8 mouse cellular contexts compared by ENCODE assay signal in the genomic region with DNA sequence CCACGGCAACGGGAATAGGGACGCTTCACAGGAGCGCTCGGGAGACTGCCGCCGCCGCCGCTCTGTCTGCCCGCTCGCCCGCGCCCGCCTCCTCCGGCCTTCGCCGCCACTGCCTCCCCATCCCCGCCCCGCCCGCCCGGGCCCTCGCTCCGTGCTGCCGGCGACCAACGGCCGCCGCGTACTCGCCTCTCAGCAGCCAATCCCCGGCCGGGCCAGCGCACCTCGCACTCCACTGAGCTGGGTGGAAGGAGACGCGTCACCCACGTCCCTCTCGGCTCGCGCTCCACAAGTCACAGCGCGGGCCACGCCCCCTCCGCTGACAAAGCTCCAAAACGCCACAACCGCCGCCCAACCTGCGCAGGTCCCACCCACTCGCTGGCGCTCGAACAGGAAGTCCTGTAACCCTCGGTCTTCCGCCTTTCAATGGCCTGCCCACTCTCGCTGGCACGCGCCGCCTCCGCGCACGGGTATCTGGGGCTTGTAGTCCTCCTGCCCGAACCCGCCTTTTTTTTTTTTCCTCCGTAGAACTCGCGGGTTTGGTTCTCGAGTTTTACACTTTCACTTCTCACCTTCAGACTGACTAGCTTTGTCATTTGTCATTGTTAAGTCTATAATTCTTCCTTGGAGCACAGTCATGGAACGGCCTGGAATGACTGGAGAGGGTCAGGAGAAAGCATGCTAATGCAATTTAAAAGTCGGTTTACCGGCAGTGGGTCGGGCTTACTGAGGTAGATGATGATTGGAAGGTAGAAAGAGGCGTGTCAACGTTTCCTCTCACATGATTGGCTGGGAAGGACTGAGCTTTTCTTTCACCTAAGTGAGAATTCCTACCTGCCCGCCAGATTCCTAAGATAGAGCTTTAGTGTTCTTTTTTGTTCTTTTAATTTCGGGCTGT. TPM values are rescaled to one million over a fixed set of nuclear protein-coding genes. Genes with fewer than 3 reads are reported as not detected.
DNase-seq lines count a peak whose midpoint lies in the region; ATAC-seq and TF ChIP-seq lines count a peak whose summit lies in the region.

TSS of gene Suco (minus strand) at position 130 of the 895 bp plus-strand sequence.

- DNase-seq in 3134 (ENCODE audit: extremely low read depth, insufficient read length, low spot score) = peak; percentile 100
- DNase-seq in adrenal gland, postnatal 36 days = peak; percentile 100
- DNase-seq in heart, adult 18-20 months = peak; percentile 99 to 100
- DNase-seq in kidney, adult 2 months = peak; percentile 100
- peak; percentile 99 for DNase-seq in spleen, adult 2 months (ENCODE audit: low read depth in 1 of 2, low spot score in 2 of 2)

- peak within 1 kb of the TSS; percentile 81 for H3K4me2 ChIP-seq in embryonic facial prominence, embryonic 13.5 days
- peak within 1 kb of the TSS; percentile 86 for H3K4me2 ChIP-seq in limb, embryonic 12.5 days
- H3K4me2 ChIP-seq in midbrain, embryonic 15.5 days = peak within 1 kb of the TSS; percentile 94

- peak within 1 kb of the TSS; percentile 95 for H3K9ac ChIP-seq in embryonic facial prominence, embryonic 13.5 days
- H3K9ac ChIP-seq in limb, embryonic 12.5 days (replicated peaks) = peak within 1 kb of the TSS; percentile 83
- H3K9ac ChIP-seq in midbrain, embryonic 15.5 days = peak within 1 kb of the TSS; percentile 93

- TF ChIP-seq POLR2A in kidney, adult 2 months (IDR thresholded peaks at IDR 0.05; ENCODE audit: low read depth, low read length) = peak; percentile 32
- TF ChIP-seq POLR2A in spleen, adult 2 months (IDR thresholded peaks at IDR 0.05; ENCODE audit: low read depth, low read length) = peak; percentile 34; the same call in 1 of the 2 replicates

- under 1% methylated on average over 68 of the region's 74 CpGs for WGBS in embryonic facial prominence, embryonic 13.5 days
- under 1% methylated on average over 74 of the region's 74 CpGs for WGBS in kidney, adult 2 months
- under 1% methylated on average over 59 of the region's 74 CpGs for WGBS in limb, embryonic 12.5 days
- under 1% methylated on average over 74 of the region's 74 CpGs for WGBS in midbrain, embryonic 15.5 days
- WGBS in spleen, adult 2 months = under 1% methylated on average over 72 of the region's 74 CpGs

- H3K36me3 ChIP-seq in embryonic facial prominence, embryonic 13.5 days = no peaks in the 10 kb centered on the region
- no peaks in the 10 kb centered on the region for H3K36me3 ChIP-seq in kidney, adult 2 months (ENCODE audit: control insufficient read depth, insufficient read depth, low read length)
- no peaks in the 10 kb centered on the region for H3K36me3 ChIP-seq in limb, embryonic 12.5 days
- no peaks in the 10 kb centered on the region for H3K36me3 ChIP-seq in midbrain, embryonic 15.5 days (replicated peaks)
- no peaks in the 10 kb centered on the region; the same call in 1 of the 2 replicates for H3K36me3 ChIP-seq in spleen, adult 2 months (ENCODE audit: control insufficient read depth, insufficient read depth, low read length)

- peaks cover 16% of the 10 kb centered on the region for H3K4me1 ChIP-seq in embryonic facial prominence, embryonic 13.5 days
- no peaks in the 10 kb centered on the region for H3K4me1 ChIP-seq in kidney, adult 2 months (ENCODE audit: control insufficient read depth, insufficient read depth, low read length)
- H3K4me1 ChIP-seq in limb, embryonic 12.5 days (replicated peaks) = peaks cover 23% of the 10 kb centered on the region
- H3K4me1 ChIP-seq in midbrain, embryonic 15.5 days = peaks cover 29% of the 10 kb centered on the region
- H3K4me1 ChIP-seq in spleen, adult 2 months (ENCODE audit: control insufficient read depth, insufficient read depth, insufficient read length) = peaks cover 9% of the 10 kb centered on the region; the same call in 1 of the 2 replicates

- no peak for TF ChIP-seq CTCF in kidney, adult 2 months (conservative IDR thresholded peaks at IDR 0.05; ENCODE audit: insufficient read depth, insufficient read length, low read depth, low read length)
- TF ChIP-seq CTCF in spleen, adult 2 months (IDR thresholded peaks at IDR 0.05; ENCODE audit: extremely low read depth, insufficient read depth, insufficient read length, insufficient replicate concordance) = no peak

- no peaks in the 10 kb centered on the region for H3K9me3 ChIP-seq in embryonic facial prominence, embryonic 13.5 days
- no peaks in the 10 kb centered on the region for H3K9me3 ChIP-seq in limb, embryonic 12.5 days
- no peaks in the 10 kb centered on the region for H3K9me3 ChIP-seq in midbrain, embryonic 15.5 days

- peak within 1 kb of the TSS; percentile 98 for H3K27ac ChIP-seq in embryonic facial prominence, embryonic 13.5 days
- peak within 1 kb of the TSS; percentile 59 for H3K27ac ChIP-seq in kidney, adult 2 months (ENCODE audit: insufficient read depth, low read depth, low read length)
- H3K27ac ChIP-seq in limb, embryonic 12.5 days = peak within 1 kb of the TSS; percentile 97
- peak within 1 kb of the TSS; percentile 98 for H3K27ac ChIP-seq in midbrain, embryonic 15.5 days
- H3K27ac ChIP-seq in spleen, adult 2 months (ENCODE audit: insufficient read depth, low read length) = peak within 1 kb of the TSS; percentile 95

- no peaks in the 10 kb centered on the region for H3K27me3 ChIP-seq in embryonic facial prominence, embryonic 13.5 days
- no peaks in the 10 kb centered on the region for H3K27me3 ChIP-seq in kidney, adult 2 months (replicated peaks; ENCODE audit: control insufficient read depth, insufficient read depth, low read length)
- no peaks in the 10 kb centered on the region for H3K27me3 ChIP-seq in limb, embryonic 12.5 days
- no peaks in the 10 kb centered on the region for H3K27me3 ChIP-seq in midbrain, embryonic 15.5 days (replicated peaks)
- no peaks in the 10 kb centered on the region for H3K27me3 ChIP-seq in spleen, adult 2 months (ENCODE audit: control insufficient read depth, insufficient read depth, low read length)

- H3K4me3 ChIP-seq in embryonic facial prominence, embryonic 13.5 days = peak within 1 kb of the TSS; percentile 89
- peak within 1 kb of the TSS; percentile 71 for H3K4me3 ChIP-seq in kidney, adult 2 months (ENCODE audit: insufficient read depth, low read depth, low read length)
- H3K4me3 ChIP-seq in limb, embryonic 12.5 days (replicated peaks) = peak within 1 kb of the TSS; percentile 78
- H3K4me3 ChIP-seq in midbrain, embryonic 15.5 days = peak within 1 kb of the TSS; percentile 96
- peak within 1 kb of the TSS; percentile 82 for H3K4me3 ChIP-seq in spleen, adult 2 months (ENCODE audit: extremely low read depth, insufficient read depth, insufficient read length)

- peak; percentile 99 for ATAC-seq in embryonic facial prominence, embryonic 13.5 days (ENCODE audit: insufficient number of reproducible peaks, insufficient read depth, low FRiP score, low TSS enrichment, low read depth)
- ATAC-seq in limb, embryonic 12.5 days (ENCODE audit: insufficient number of reproducible peaks, insufficient read depth, low FRiP score, low TSS enrichment, low read depth) = peak; percentile 99
- ATAC-seq in midbrain, embryonic 15.5 days (replicated peaks) = peak; percentile 99

RNA-seq across cellular contexts. Expression of gene Suco, which starts in this region (rescaled TPM):
- 10 to 100 TPM; 46.0 to 55.5 TPM for total RNA-seq in adrenal gland, postnatal 36 days (2021)
- 25.2 and 25.3 TPM in 2 replicates for polyA plus RNA-seq in embryonic facial prominence, embryonic 13.5 days (2015; fragmentation: Nextera tagmentation; extraction: Ambion mirVana)
- 10 to 100 TPM; 14.1 to 14.8 TPM for total RNA-seq in heart, adult 18-20 months (2021)
- polyA plus RNA-seq in kidney, adult 2 months (2012; rRNA removed) = 2.7 and 3.7 TPM in 2 replicates
- polyA plus RNA-seq in limb, embryonic 12.5 days (2016; fragmentation: Nextera tagmentation; extraction: Ambion mirVana) = 36.0 and 45.3 TPM in 2 replicates
- polyA plus RNA-seq in midbrain, embryonic 15.5 days (2015; fragmentation: Nextera tagmentation; extraction: Ambion mirVana) = 17.2 and 18.4 TPM in 2 replicates
- polyA plus RNA-seq in spleen, adult 2 months (2012; rRNA removed) = 2.5 and 3.1 TPM in 2 replicates

Comparison
In these comparisons a context has a peak if more than half of its experiments do, and no peak if none do; other contexts are left out.
1. Peak in every context shown above with its lines: DNase-seq, ATAC-seq, H3K4me3 ChIP-seq and H3K27ac ChIP-seq.